Mouse (Mus musculus): ENCODE data around the gene Fam178b.

DNA sequence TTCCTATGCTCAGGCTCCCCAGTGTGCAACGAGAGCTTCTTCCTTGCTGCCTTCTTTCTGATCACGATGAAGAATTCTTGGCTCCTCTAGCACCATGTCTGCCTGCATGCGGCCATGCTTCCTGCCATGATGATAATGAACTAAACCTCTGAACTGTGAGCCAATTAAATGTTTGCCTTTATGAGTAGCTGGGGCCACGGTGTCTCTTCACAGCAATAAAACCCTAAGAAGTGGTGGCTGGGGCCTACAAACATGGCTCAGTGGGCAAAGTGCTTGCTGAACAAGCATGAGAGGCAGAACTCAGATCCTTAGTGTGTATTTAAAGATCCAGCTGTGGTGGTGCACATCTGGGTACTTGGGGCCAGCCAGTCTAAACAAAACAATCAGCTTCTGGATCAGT is 17.0 kb downstream of the Fam178b start:
- TF ChIP-seq CTCF (IDR thresholded peaks at IDR 0.05; ENCODE audit: insufficient read depth, low read length) (no peak), POLR2A (IDR thresholded peaks at IDR 0.05; ENCODE audit: borderline replicate concordance, extremely low read depth, low read depth, low read length) (no peak)
